Mouse (Mus musculus) neural tube, embryonic 12.5 days (tissue): ENCODE data around the gene Chid1. TPM values are rescaled to one million over a fixed set of nuclear protein-coding genes. Genes with fewer than 3 reads are reported as not detected.

Experiments used
- ATAC-seq: fragments of 200-750 bp; cut with Nextera tagmentation; 2 replicates; pipeline ENCODE4 v1.8.0; 2017; ENCODE audit warnings: low read depth, mild to moderate bottlenecking, moderate TSS enrichment, moderate library complexity; ENCODE audit not compliant: low FRiP score
- H3K27ac ChIP-seq: fragments of 300-500 bp; sonication (generic); 2 replicates; pipeline ENCODE4 v1.5.1; 2016
- H3K27me3 ChIP-seq: fragments of 300-500 bp; sonication (generic); replicated peaks from 2 replicates; pipeline ENCODE4 v1.6.1; 2016; ENCODE audit warnings: mild to moderate bottlenecking
- H3K36me3 ChIP-seq: fragments of 300-500 bp; sonication (generic); 2 replicates; pipeline ENCODE4 v1.6.1; 2016; ENCODE audit warnings: mild to moderate bottlenecking
- H3K4me1 ChIP-seq: fragments of 300-500 bp; sonication (generic); 2 replicates; pipeline ENCODE4 v1.6.1; 2016
- H3K4me2 ChIP-seq: fragments of 300-500 bp; sonication (generic); replicated peaks from 2 replicates; pipeline ENCODE4 v1.6.1; 2016; ENCODE audit warnings: mild to moderate bottlenecking
- H3K4me3 ChIP-seq: fragments of 300-500 bp; sonication (generic); 2 replicates; pipeline ENCODE4 v1.5.1; 2016
- H3K9ac ChIP-seq: fragments of 300-500 bp; sonication (generic); 2 replicates; pipeline ENCODE4 v1.6.1; 2016; ENCODE audit warnings: mild to moderate bottlenecking
- H3K9me3 ChIP-seq: fragments of 300-500 bp; sonication (generic); 2 replicates; pipeline ENCODE4 v1.6.1; 2016; ENCODE audit warnings: mild to moderate bottlenecking
- WGBS: fragments of 180-500 bp; shearing (Covaris S2); methylation state at CpG from one replicate; pipeline ENCODE4 v1.1.7; 2016; 5-methylcytosine and 5-hydroxymethylcytosine counted together
- polyA plus RNA-seq: library from polyadenylated mRNA; unstranded; fragments of >200 nt; fragmentation: Nextera tagmentation; extraction: Ambion mirVana; gene quantifications from 2 replicates; pipeline ENCODE4 v1.2.1, GENCODE M21; 2016

The Chid1 gene
- polyA plus RNA-seq, 1 experiment from 2014 or later, result 33.7 TPM

GRCm38 (mm10) chr7:141492738-141493137 is 46.9 kb downstream of the Chid1 start:
- H3K36me3 ChIP-seq, result peaks cover 20% of the 10 kb centered on the region
- no peak overlapping the region for H3K27ac ChIP-seq
- no peaks in the 10 kb centered on the region for H3K27me3 ChIP-seq
- H3K4me3 ChIP-seq, result no peak overlapping the region
- H3K9me3 ChIP-seq, result no peaks in the 10 kb centered on the region
- H3K4me2 ChIP-seq, result no peak overlapping the region
- no peaks in the 10 kb centered on the region for H3K4me1 ChIP-seq
- 85% methylated on average over 5 of the region's 5 CpGs for WGBS
- no peak for ATAC-seq
- H3K9ac ChIP-seq, result no peak overlapping the region

DNA sequence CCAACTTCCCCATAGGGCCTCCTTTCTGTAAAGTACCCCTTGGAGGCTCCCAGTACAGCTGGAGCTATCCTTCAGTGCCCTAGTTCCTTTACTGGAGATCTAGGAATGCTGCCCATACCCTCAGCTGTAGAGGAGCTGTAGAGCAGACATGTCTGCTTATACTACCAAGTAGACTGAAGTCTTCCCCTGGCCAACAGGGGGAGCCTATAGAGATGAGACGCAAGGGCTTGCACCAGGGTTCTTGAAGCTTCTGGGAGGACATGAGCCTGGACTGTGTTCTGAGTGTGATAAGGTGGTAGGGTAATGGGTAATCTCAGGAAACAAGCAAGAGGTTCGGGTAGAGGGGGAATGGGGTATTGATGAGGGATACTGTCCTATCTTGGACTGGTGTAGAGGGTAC is 48.5 kb downstream of the Chid1 start:
- Histone ChIP-seq H3K9ac (no peak overlapping the region), H3K27me3 (no peaks in the 10 kb centered on the region), H3K4me1 (peaks cover 6% of the 10 kb centered on the region; the same call in 1 of the 2 replicates), H3K36me3 (peaks cover 20% of the 10 kb centered on the region), H3K4me2 (no peak overlapping the region), H3K4me3 (no peak overlapping the region), H3K27ac (no peak overlapping the region), H3K9me3 (no peaks in the 10 kb centered on the region)
- no peak for ATAC-seq
- WGBS, result 80% methylated on average over 2 of the region's 2 CpGs

- 66% methylated on average over 7 of the region's 7 CpGs for WGBS
Observed at GRCm38 (mm10) chr7:141487141-141487540, 52.5 kb downstream of the Chid1 start.

DNA sequence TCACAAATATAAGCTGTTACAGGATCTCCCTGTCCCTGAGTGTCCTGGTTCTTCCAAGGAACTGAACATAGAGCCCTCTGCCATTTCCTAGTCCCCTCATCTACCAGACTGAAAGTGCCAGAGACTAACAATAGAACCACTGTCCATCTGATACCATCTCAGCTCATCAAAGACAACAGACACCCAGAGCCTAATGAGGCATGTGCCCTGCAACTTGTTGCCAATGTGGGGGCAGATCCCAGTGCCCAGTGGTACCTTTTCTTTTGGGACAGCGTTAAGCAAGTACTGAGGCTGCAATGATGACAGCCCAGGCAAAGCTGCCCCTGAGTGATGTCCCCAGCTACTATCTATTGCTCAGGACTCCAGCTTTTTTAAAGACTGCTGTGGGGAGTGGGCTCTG is 53.4 kb downstream of the Chid1 start:
- Histone ChIP-seq H3K36me3 (no peaks in the 10 kb centered on the region), H3K4me1 (peaks cover 28% of the 10 kb centered on the region), H3K9ac (no peak overlapping the region), H3K27ac (no peak overlapping the region), H3K27me3 (peaks cover 19% of the 10 kb centered on the region), H3K4me3 (no peak overlapping the region), H3K4me2 (no peak overlapping the region), H3K9me3 (no peaks in the 10 kb centered on the region)
- 88% methylated on average over 1 of the region's 1 CpGs for WGBS
- no peak for ATAC-seq

More at GRCm38 (mm10) chr7:141487141-141487540, 52.5 kb downstream of the Chid1 start:
- peaks cover 6% of the 10 kb centered on the region; the same call in 1 of the 2 replicates for H3K36me3 ChIP-seq
- no peaks in the 10 kb centered on the region for H3K9me3 ChIP-seq
- H3K9ac ChIP-seq, result 0 out of 2 replicates have a peak overlapping the region, but pooled peaks have one; percentile 13
- peaks cover 17% of the 10 kb centered on the region for H3K27me3 ChIP-seq
- peaks cover 20% of the 10 kb centered on the region for H3K4me1 ChIP-seq
- no peak for ATAC-seq
- peak overlapping the region; percentile 23; the same call in 1 of the 2 replicates for H3K27ac ChIP-seq
- no peak overlapping the region for H3K4me2 ChIP-seq
- H3K4me3 ChIP-seq, result no peak overlapping the region

- H3K27me3 ChIP-seq, result peaks cover 19% of the 10 kb centered on the region
- no peak for ATAC-seq
- H3K4me1 ChIP-seq, result peaks cover 32% of the 10 kb centered on the region
- WGBS, result 88% methylated on average over 2 of the region's 2 CpGs
- H3K9ac ChIP-seq, result no peak overlapping the region
- H3K27ac ChIP-seq, result no peak overlapping the region
- no peaks in the 10 kb centered on the region for H3K9me3 ChIP-seq
- H3K4me2 ChIP-seq, result no peak overlapping the region
- no peaks in the 10 kb centered on the region for H3K36me3 ChIP-seq
- no peak overlapping the region for H3K4me3 ChIP-seq
Observed at GRCm38 (mm10) chr7:141485606-141486005, 54.1 kb downstream of the Chid1 start.

- Histone ChIP-seq H3K9ac (no peak overlapping the region), H3K4me2 (no peak overlapping the region), H3K36me3 (no peaks in the 10 kb centered on the region), H3K4me1 (peaks cover 32% of the 10 kb centered on the region), H3K9me3 (no peaks in the 10 kb centered on the region), H3K27me3 (peaks cover 19% of the 10 kb centered on the region), H3K4me3 (no peak overlapping the region), H3K27ac (no peak overlapping the region)
- 74% methylated on average over 2 of the region's 2 CpGs for WGBS
- no peak for ATAC-seq
Observed at GRCm38 (mm10) chr7:141485186-141485585, 54.5 kb downstream of the Chid1 start.

GRCm38 (mm10) chr7:141484186-141485120 is 55.2 kb downstream of the Chid1 start:
- ATAC-seq, result no peak
- peaks cover 32% of the 10 kb centered on the region for H3K4me1 ChIP-seq
- no peak overlapping the region for H3K27ac ChIP-seq
- peaks cover 19% of the 10 kb centered on the region for H3K27me3 ChIP-seq
- no peaks in the 10 kb centered on the region for H3K9me3 ChIP-seq
- H3K36me3 ChIP-seq, result no peaks in the 10 kb centered on the region
- H3K4me3 ChIP-seq, result no peak overlapping the region
- 0 out of 2 replicates have a peak overlapping the region, but pooled peaks have one; percentile 26 for H3K4me2 ChIP-seq
- H3K9ac ChIP-seq, result no peak overlapping the region
- WGBS, result 70% methylated on average over 5 of the region's 5 CpGs

DNA sequence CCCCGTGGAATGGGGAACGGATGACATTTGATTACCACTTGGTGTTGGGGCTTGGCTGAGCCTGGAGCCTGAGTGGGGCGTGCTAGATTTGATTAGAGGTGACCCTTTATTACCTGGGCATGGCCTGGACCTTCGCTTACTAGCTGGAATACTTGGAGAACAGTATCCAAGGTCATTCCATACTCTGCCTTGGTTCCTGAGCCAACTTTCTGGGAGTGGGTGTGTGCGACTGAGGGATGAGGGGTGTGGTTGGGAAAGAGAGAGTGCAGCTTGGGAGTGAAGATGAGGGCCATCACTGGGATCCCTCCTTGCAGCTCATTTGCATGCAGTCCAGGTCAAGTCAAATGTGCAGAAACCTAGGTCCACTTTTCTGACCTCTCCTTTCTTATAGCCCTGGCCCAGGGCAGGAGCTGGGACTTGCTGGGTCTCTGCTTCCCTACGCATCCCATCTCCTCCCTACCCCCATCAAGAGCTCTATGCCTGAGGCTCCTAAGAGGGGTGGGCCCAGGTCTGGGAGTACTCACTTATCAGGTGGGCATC is 56.5 kb downstream of the Chid1 start:
- H3K4me3 ChIP-seq, result peak overlapping the region; percentile 57; the same call in 1 of the 2 replicates
- peaks cover 32% of the 10 kb centered on the region for H3K4me1 ChIP-seq
- H3K36me3 ChIP-seq, result no peaks in the 10 kb centered on the region
- H3K9ac ChIP-seq, result peak overlapping the region; percentile 69; the same call in 1 of the 2 replicates
- H3K27ac ChIP-seq, result no peak overlapping the region
- H3K4me2 ChIP-seq, result peak overlapping the region; percentile 95; the same call in 1 of the 2 replicates
- 67% methylated on average over 6 of the region's 6 CpGs for WGBS
- no peak for ATAC-seq
- H3K9me3 ChIP-seq, result no peaks in the 10 kb centered on the region
- peaks cover 19% of the 10 kb centered on the region for H3K27me3 ChIP-seq

- peaks cover 19% of the 10 kb centered on the region for H3K27me3 ChIP-seq
- H3K36me3 ChIP-seq, result no peaks in the 10 kb centered on the region
- peaks cover 31% of the 10 kb centered on the region for H3K4me1 ChIP-seq
- H3K9me3 ChIP-seq, result no peaks in the 10 kb centered on the region
- peak overlapping the region; percentile 57 for H3K4me3 ChIP-seq
- H3K27ac ChIP-seq, result no peak overlapping the region
- no peak for ATAC-seq
- WGBS, result 4% methylated on average over 11 of the region's 11 CpGs
- peak overlapping the region; percentile 95 for H3K4me2 ChIP-seq
- H3K9ac ChIP-seq, result peak overlapping the region; percentile 69
Observed at GRCm38 (mm10) chr7:141482531-141483024, 57.1 kb downstream of the Chid1 start.

DNA sequence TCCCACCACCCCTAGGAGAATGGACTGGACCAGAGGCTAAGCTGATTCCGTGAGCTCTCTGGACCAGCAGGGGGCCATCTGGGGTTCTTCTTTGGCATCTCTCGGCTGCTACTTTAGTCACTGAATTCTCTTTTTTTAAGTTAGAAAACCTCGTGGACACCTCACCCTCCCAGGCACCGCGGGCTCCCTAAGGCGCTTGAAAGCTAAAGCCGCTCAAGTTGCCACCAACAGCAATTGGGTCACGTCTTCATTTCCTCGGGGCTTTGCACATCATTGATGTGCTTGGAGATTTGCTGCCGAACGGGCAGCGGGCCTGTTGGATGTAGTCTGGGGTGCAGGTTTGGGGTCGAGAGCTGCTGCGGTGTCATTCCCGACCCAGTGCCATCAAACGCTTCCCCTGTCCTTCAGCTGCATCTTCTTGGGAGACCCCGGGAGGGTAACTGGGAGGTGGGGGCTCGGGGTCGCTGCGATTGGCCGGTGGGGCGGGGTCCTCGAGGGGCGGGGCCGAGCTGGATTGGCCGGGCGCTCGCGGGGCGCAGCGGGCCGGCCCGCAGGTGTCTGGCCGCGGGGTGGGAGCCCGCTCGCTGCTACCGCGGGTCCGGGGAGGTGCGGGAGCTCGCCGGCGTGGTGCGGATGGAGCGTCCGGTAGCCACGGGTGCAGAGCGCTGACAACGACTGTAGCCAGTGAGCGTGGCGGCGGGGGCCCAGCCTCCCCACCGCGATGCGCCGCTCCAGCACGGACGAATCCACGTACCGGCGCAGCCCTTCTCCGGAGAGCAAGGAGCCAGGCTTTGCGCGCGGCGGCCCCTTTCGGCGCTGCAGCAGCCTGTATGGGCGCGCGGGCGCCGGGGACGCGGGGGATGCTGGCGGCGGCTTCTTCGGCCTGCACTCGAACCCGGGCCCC is 57.9 kb downstream of the Chid1 start:
- no peaks in the 10 kb centered on the region for H3K36me3 ChIP-seq
- no peaks in the 10 kb centered on the region for H3K9me3 ChIP-seq
- under 1% methylated on average over 81 of the region's 81 CpGs for WGBS
- peaks cover 30% of the 10 kb centered on the region for H3K4me1 ChIP-seq
- H3K4me3 ChIP-seq, result peak overlapping the region; percentile 57
- H3K27me3 ChIP-seq, result peaks cover 27% of the 10 kb centered on the region
- peak overlapping the region; percentile 69 for H3K9ac ChIP-seq
- peak overlapping the region; percentile 95 for H3K4me2 ChIP-seq
- ATAC-seq, result peak; percentile 63
- H3K27ac ChIP-seq, result no peak overlapping the region

- Histone ChIP-seq H3K9ac (no peak overlapping the region), H3K4me1 (peaks cover 37% of the 10 kb centered on the region), H3K4me2 (peak overlapping the region; percentile 95), H3K4me3 (0 out of 2 replicates have a peak overlapping the region, but pooled peaks have one; percentile 8), H3K36me3 (no peaks in the 10 kb centered on the region), H3K27ac (no peak overlapping the region), H3K27me3 (peaks cover 35% of the 10 kb centered on the region), H3K9me3 (no peaks in the 10 kb centered on the region)
- ATAC-seq, result peak; percentile 55
- 5% methylated on average over 10 of the region's 10 CpGs for WGBS
Observed at GRCm38 (mm10) chr7:141480842-141481497, 58.7 kb downstream of the Chid1 start.
